Mouse (Mus musculus): ENCODE data around the gene Stk40. TPM values are rescaled to one million over a fixed set of nuclear protein-coding genes. Genes with fewer than 3 reads are reported as not detected.
"Not testable (repeated sequence)": the region's sequence is repeated elsewhere in the genome, so short reads cannot be mapped to it uniquely, and the experiment has no call there.

Stk40 gene
- polyA plus RNA-seq, 1 experiment from 2014 or later: 38.0 TPM

GRCm38 (mm10) chr4:126173800-126174199 lies 70.0 kb downstream of the Stk40 start:
- no peaks in the 10 kb centered on the region for H3K9me3 ChIP-seq (ENCODE audit: low read depth, low read length)
- no peak overlapping the region for H3K4me2 ChIP-seq
- ATAC-seq (ENCODE audit: insufficient read depth): no peak
- no peak overlapping the region for H3K9ac ChIP-seq
- DNase-seq: no peak
- H3K27ac ChIP-seq (ENCODE audit: low read depth): no peak overlapping the region
- H3K36me3 ChIP-seq (ENCODE audit: insufficient read depth): peaks cover 94% of the 10 kb centered on the region
- no peaks in the 10 kb centered on the region for H3K27me3 ChIP-seq (ENCODE audit: insufficient read depth, low read length)
- no peak for TF ChIP-seq CTCF (IDR thresholded peaks at IDR 0.05; ENCODE audit: low read depth)
- no peaks in the 10 kb centered on the region for H3K4me1 ChIP-seq (ENCODE audit: insufficient read depth)
- 87% methylated on average over 5 of the region's 5 CpGs for WGBS
- H3K4me3 ChIP-seq (ENCODE audit: low read depth, low read length): no peak overlapping the region

- H3K36me3 ChIP-seq (ENCODE audit: insufficient read depth): peaks cover 94% of the 10 kb centered on the region
- H3K4me2 ChIP-seq; H3K27me3 ChIP-seq (ENCODE audit: insufficient read depth, low read length); H3K4me3 ChIP-seq (ENCODE audit: low read depth, low read length); H3K9ac ChIP-seq; H3K27ac ChIP-seq (ENCODE audit: low read depth); H3K4me1 ChIP-seq (ENCODE audit: insufficient read depth); DNase-seq; H3K9me3 ChIP-seq (ENCODE audit: low read depth, low read length); ATAC-seq (ENCODE audit: insufficient read depth): not testable (repeated sequence)
- WGBS: 72% methylated on average over 7 of the region's 7 CpGs
Observed at GRCm38 (mm10) chr4:126175980-126176379, 72.2 kb downstream of the Stk40 start.

GRCm38 (mm10) chr4:126181170-126181957 lies 77.6 kb downstream of the Stk40 start:
- DNase-seq (peak; percentile 75), ATAC-seq (ENCODE audit: insufficient read depth) (peak; percentile 38; the same call in 1 of the 2 replicates)
- H3K4me2 ChIP-seq: no peak overlapping the region
- H3K9me3 ChIP-seq (ENCODE audit: low read depth, low read length): no peaks in the 10 kb centered on the region
- peaks cover 90% of the 10 kb centered on the region for H3K36me3 ChIP-seq (ENCODE audit: insufficient read depth)
- H3K27me3 ChIP-seq (ENCODE audit: insufficient read depth, low read length): no peaks in the 10 kb centered on the region
- no peak overlapping the region for H3K4me3 ChIP-seq (ENCODE audit: low read depth, low read length)
- TF ChIP-seq CTCF (IDR thresholded peaks at IDR 0.05; ENCODE audit: low read depth): peak; percentile 72
- no peak overlapping the region for H3K9ac ChIP-seq
- WGBS: 50% methylated on average over 7 of the region's 7 CpGs
- no peaks in the 10 kb centered on the region for H3K4me1 ChIP-seq (ENCODE audit: insufficient read depth)
- H3K27ac ChIP-seq (ENCODE audit: low read depth): no peak overlapping the region

- WGBS: 75% methylated on average over 5 of the region's 5 CpGs
- H3K27me3 ChIP-seq (ENCODE audit: insufficient read depth, low read length): no peaks in the 10 kb centered on the region
- no peak overlapping the region for H3K9ac ChIP-seq
- no peak overlapping the region for H3K4me3 ChIP-seq (ENCODE audit: low read depth, low read length)
- H3K9me3 ChIP-seq (ENCODE audit: low read depth, low read length): no peaks in the 10 kb centered on the region
- no peak for DNase-seq
- H3K27ac ChIP-seq (ENCODE audit: low read depth): no peak overlapping the region
- no peak for TF ChIP-seq CTCF (IDR thresholded peaks at IDR 0.05; ENCODE audit: low read depth)
- ATAC-seq (ENCODE audit: insufficient read depth): no peak
- no peaks in the 10 kb centered on the region for H3K4me1 ChIP-seq (ENCODE audit: insufficient read depth)
- peaks cover 91% of the 10 kb centered on the region for H3K36me3 ChIP-seq (ENCODE audit: insufficient read depth)
- no peak overlapping the region for H3K4me2 ChIP-seq
Observed at GRCm38 (mm10) chr4:126183034-126183433, 79.3 kb downstream of the Stk40 start.

- Histone ChIP-seq H3K27ac (ENCODE audit: low read depth) (no peak overlapping the region), H3K36me3 (ENCODE audit: insufficient read depth) (peaks cover 87% of the 10 kb centered on the region), H3K4me3 (ENCODE audit: low read depth, low read length) (no peak overlapping the region), H3K27me3 (ENCODE audit: insufficient read depth, low read length) (no peaks in the 10 kb centered on the region), H3K4me2 (no peak overlapping the region), H3K4me1 (ENCODE audit: insufficient read depth) (no peaks in the 10 kb centered on the region), H3K9ac (no peak overlapping the region), H3K9me3 (ENCODE audit: low read depth, low read length) (no peaks in the 10 kb centered on the region)
- no peak for ATAC-seq (ENCODE audit: insufficient read depth)
- no peak for DNase-seq
- no peak for TF ChIP-seq CTCF (IDR thresholded peaks at IDR 0.05; ENCODE audit: low read depth)
- WGBS: 78% methylated on average over 3 of the region's 3 CpGs
Observed at GRCm38 (mm10) chr4:126187096-126187495, 83.3 kb downstream of the Stk40 start.

Other genes starting within 250 kb of the Stk40 start
- 2.2 and 2.3 TPM in 2 replicates for gene Csf3r, start 79.4 kb upstream of the Stk40 start, polyA plus RNA-seq (2014; fragmentation: Nextera tagmentation; extraction: Ambion mirVana)
- gene Mrps15, start 57.0 kb upstream of the Stk40 start, polyA plus RNA-seq (2014; fragmentation: Nextera tagmentation; extraction: Ambion mirVana): 134 and 138 TPM in 2 replicates
- 18.1 TPM in 2 replicates for gene Oscp1, start 45.4 kb upstream of the Stk40 start, polyA plus RNA-seq (2014; fragmentation: Nextera tagmentation; extraction: Ambion mirVana)
- 50.2 and 50.6 TPM in 2 replicates for gene Lsm10, start 7.3 kb upstream of the Stk40 start, polyA plus RNA-seq (2014; fragmentation: Nextera tagmentation; extraction: Ambion mirVana)
- 92.6 and 97.8 TPM in 2 replicates for gene Eva1b, start 43.8 kb downstream of the Stk40 start, polyA plus RNA-seq (2014; fragmentation: Nextera tagmentation; extraction: Ambion mirVana)
- 5.7 and 7.0 TPM in 2 replicates for gene Sh3d21, start 59.5 kb downstream of the Stk40 start, polyA plus RNA-seq (2014; fragmentation: Nextera tagmentation; extraction: Ambion mirVana)
- gene Thrap3, start 98.8 kb downstream of the Stk40 start, polyA plus RNA-seq (2014; fragmentation: Nextera tagmentation; extraction: Ambion mirVana): 262 and 268 TPM in 2 replicates
- gene Map7d1, start 152.4 kb downstream of the Stk40 start, polyA plus RNA-seq (2014; fragmentation: Nextera tagmentation; extraction: Ambion mirVana): 50.7 and 61.1 TPM in 2 replicates
- gene Trappc3, start 158.4 kb downstream of the Stk40 start, polyA plus RNA-seq (2014; fragmentation: Nextera tagmentation; extraction: Ambion mirVana): 26.7 and 28.9 TPM in 2 replicates
- 4.0 and 5.2 TPM in 2 replicates for gene Col8a2, start 182.8 kb downstream of the Stk40 start, polyA plus RNA-seq (2014; fragmentation: Nextera tagmentation; extraction: Ambion mirVana)
- gene Adprhl2, start 217.7 kb downstream of the Stk40 start, polyA plus RNA-seq (2014; fragmentation: Nextera tagmentation; extraction: Ambion mirVana): 52.8 and 56.8 TPM in 2 replicates
- 1.3 and 2.5 TPM in 2 replicates for gene Tekt2, start 221.7 kb downstream of the Stk40 start, polyA plus RNA-seq (2014; fragmentation: Nextera tagmentation; extraction: Ambion mirVana)

Data from lung, embryonic 14.5 days (tissue).